Mouse (Mus musculus) adrenal gland (tissue): ENCODE measurements around the gene Gas2l3.

Experiments
- intact Hi-C: fragments of 180-260 bp; cut with DNase I; formaldehyde crosslinking; loops from one replicate; pipeline ENCODE4 v1.15.1; 2025

Gene Gas2l3

GRCm38 (mm10) chr10:89450411-89450810 is 6.6 kb upstream of the Gas2l3 start:
- intact Hi-C loops = no loop called here

GRCm38 (mm10) chr10:89444381-89444780 is 614 bp upstream of the Gas2l3 start:
- intact Hi-C loops = no loop called here

DNA sequence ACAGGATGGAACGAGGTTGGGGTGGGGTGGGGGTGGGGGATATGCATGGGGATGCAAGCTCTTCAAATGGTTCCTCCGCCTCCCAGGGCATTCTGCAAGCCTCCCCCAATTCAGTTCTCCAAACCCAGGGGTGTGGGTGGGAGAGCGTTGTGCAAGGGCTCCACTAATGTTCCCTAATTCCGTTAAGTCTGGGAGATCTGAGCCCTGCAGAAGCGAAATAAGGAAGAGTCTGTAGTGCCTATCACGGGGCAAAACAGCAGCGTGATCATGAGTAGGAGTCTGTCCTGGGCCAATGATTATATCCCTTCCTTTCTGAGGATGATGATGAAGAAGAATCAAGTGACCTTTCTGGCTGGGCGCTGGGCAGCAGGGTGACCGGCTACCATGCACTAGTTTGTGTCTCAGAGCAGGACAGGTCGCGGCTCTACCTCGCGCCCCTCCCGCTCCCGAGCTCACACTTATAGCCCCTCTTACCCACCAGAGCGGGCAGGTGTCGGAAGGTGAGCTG is 598 bp downstream of the Gas2l3 start:
- intact Hi-C loops = no loop called here

- intact Hi-C loops = no loop called here
Observed at GRCm38 (mm10) chr10:89442640-89443039, 1.1 kb downstream of the Gas2l3 start.

- intact Hi-C loops = no loop called here
Observed at GRCm38 (mm10) chr10:89441961-89442360, 1.8 kb downstream of the Gas2l3 start.

DNA sequence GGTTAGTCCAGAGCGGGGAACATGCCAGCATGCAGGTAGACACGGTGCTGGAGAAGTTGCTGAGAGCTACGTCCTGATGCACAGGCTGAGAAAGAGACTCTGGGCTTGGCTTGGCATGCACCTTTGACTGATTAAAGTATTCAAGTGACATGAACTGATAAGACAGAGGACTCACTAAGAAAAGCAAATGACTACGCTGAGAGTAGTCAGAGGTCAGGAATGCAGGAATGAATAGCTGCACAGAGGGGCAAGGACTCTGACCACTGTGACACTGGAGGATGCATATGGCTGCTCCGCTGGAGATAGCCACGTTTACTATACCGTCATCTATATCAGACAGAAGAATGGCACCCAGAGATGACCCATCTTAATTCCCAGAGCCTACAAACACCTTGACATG is 4.4 kb downstream of the Gas2l3 start:
- intact Hi-C loops = no loop called here

GRCm38 (mm10) chr10:89437996-89438395 is 5.8 kb downstream of the Gas2l3 start:
- intact Hi-C loops = no loop called here

DNA sequence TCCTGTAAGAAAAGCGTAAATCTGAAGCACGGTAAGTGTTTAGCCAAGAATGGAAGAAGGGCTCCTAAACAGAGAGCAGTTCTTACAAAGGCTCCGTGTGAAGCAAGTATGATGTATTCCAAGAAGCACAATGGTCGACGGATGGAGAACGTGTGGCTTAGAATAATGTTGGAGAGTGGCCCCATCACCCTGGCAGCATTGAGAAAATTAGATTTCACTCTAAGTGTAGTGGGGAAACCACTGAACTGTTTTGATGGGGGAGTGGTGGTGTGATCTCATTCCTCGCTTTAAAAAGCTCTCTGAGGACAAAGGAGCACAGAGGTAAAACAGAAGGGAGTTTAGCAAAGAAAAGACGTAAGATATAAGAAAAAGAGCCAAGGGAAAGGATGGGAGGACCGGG is 6.3 kb downstream of the Gas2l3 start:
- intact Hi-C loops = no loop called here

DNA sequence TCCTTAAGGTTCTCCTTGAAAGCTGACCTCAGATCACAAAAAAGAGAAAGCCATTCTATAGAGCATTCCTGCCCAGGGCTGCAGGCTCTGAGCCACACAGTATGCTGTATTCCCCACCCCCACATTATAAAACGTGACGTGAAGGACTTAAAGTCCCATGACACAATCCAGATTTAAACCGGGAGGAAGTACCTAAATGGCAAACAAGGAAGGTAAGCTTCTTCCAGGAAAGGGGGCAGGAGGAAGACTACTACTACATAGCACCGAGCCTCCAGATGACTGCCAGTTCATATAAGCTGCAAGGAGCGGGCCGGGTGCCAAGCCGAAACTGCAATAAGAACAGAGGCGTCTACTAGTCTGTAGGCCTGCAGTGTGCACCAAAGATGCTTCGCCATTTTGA is 7.8 kb downstream of the Gas2l3 start:
- intact Hi-C loops = no loop called here

GRCm38 (mm10) chr10:89435413-89435812 is 8.4 kb downstream of the Gas2l3 start:
- intact Hi-C loops = no loop called here

DNA sequence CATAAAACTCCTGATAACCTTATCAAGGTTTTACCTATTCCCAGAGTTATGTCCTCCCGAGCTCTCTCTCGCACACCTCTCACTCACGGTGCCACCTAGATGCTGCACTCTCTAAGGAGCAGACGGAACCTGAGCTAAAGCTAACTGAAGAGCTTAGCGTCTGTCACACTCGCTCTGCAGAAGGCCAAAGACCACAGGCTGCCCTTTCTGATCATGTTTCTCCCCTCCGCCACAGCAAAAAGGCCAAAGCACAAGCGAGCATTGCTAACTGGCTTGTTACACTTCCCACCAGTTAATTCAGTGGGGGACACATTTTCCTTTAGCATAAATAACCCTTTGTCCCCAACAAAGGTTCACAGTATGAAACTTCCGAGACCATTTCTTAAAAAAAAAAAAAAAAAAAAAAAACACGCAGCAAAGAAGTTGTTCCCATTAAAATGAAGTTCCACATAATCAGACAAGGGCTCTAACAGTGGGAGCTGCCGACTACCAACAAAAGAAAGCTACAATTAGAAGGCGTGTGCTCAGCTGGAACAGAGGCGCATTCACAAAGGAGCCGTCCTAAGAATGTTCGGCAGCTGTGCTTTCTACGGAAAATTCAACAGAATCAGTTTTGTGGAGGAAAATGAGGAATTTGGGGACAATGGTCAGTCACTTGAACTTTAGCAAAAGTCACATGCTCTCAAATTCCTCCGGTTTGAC is 9.1 kb downstream of the Gas2l3 start:
- intact Hi-C loops = no loop called here

GRCm38 (mm10) chr10:89432743-89433142 is 11.0 kb downstream of the Gas2l3 start:
- intact Hi-C loops = no loop called here

GRCm38 (mm10) chr10:89430751-89431150 is 13.0 kb downstream of the Gas2l3 start:
- intact Hi-C loops = no loop called here

GRCm38 (mm10) chr10:89424800-89425393 is 18.9 kb downstream of the Gas2l3 start:
- intact Hi-C loops = no loop called here

DNA sequence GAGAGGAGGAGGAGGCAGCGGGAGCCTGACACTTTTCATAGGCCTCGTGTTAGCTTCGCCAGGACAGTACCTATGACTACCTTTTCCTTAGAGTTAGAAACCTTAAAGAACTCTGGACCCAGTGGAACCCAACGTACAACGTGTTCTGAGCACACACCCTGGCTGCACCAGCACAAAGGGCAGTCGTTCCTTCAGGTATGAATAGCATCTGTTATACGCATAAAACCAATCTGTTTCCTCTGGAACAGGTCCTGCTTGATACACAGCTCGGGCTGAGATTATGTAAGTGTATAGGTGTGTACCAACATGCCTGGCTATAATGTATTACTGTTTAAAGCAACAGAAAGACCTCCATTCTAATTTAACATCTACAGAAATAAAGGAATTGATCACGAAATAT is 19.6 kb downstream of the Gas2l3 start:
- intact Hi-C loops = no loop called here

DNA sequence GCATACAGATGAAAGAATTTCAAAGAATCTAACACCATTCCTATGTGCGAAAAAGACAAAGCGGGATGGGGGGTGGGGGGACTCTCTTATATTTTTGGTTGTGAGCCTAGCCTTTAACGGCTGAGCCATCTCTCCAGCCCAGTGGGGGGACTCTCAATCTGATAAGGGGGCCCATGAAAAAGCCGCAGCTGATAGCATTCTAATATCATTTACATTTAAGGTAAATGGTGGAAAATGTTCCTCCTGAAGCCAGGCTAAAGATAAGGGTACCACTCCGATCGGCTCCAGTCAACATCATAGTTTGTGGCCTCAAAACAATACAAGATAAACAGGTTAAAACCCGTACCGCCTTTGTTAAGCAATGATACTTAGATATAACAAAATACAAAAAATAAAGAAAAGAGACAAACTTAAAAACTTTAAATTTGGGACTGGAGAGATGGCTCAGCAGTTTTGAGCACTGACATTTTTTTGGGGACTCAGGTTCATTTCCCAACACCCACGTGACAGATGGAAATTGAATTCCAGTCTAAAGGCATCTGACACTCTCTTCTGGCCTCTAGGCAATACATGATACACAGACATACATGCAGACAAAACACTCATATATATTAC is 20.5 kb downstream of the Gas2l3 start:
- intact Hi-C loops = no loop called here

DNA sequence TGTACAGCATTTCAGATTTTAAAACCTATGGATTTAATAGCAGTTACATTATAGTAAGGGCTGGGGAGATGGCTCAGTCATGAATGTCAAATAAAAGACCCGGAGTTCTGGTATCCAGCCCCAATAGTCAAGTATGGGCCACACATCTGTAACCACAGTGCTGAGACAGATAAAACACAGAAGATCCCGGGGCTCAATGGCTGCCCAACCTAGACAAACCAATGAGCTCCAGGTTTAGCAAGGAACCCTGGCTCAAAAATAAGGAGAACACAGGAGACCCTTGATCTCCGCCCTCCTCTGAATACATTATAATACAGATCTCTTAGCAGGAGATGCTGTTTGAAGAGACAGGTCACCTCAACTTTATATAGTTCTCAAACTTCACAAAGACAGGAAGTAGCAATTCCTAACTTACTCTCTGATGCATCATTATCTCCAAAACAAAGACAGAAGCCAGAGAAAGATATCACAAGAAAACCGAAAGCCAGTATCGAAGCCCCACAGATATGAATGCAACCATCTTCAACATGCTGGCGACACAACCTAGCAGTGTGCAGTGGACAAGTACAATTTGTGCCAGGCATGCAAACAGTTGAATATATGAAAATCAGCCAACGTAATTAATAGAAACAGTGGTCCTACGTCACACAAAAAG is 21.1 kb downstream of the Gas2l3 start:
- intact Hi-C loops = no loop called here

DNA sequence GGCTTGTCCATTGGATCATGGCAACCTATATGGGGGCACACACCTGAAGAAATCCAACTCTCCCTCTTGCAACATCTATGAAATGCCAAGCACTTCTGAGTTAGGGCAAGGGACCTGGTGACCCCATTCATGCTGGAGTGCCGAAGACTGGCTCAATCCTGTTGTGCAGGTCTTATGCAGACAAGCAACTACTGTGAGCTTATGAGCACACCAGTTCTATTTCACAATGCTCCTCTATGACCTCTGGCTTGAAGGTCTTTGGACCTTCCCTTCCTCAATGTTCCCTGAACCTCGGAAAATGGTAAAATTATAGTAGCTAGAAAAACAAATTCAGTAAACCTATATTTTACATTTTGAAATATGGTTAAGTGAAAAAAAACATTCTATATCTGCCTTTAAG is 25.8 kb downstream of the Gas2l3 start:
- intact Hi-C loops = no loop called here

- intact Hi-C loops = no loop called here
Observed at GRCm38 (mm10) chr10:89415478-89415877, 28.3 kb downstream of the Gas2l3 start.

DNA sequence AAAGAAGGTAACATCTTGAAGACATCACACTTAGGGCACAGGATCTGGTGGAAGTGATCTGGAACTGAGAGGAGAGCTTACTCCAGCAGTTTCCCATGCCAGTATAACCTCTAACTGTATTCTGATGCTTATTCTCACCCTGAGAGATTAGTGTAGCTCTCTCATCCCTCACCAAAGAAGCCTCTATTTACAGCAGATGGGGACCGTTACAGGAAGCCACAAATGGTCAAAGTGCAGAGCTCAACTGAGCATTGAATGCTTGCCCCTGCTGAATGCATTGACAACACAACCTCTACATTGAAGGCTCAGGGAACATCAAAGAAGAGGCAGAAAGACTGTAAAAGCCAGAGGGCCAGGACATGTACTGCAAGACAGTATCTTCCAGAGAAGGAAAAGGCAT is 36.2 kb downstream of the Gas2l3 start:
- intact Hi-C loops = no loop called here

- intact Hi-C loops = no loop called here
Observed at GRCm38 (mm10) chr10:89406733-89407484, 36.9 kb downstream of the Gas2l3 start.
